Mouse (Mus musculus) testis, adult 2 months (tissue): ENCODE measurements around the gene Cks2. TPM values are rescaled to one million over a fixed set of nuclear protein-coding genes. Genes with fewer than 3 reads are reported as not detected.
"Not testable (repeated sequence)": the region's sequence is repeated elsewhere in the genome, so short reads cannot be mapped to it uniquely, and the experiment has no call there.

ENCODE experiments used
- H3K27ac ChIP-seq: fragments of 200-500 bp; 2 replicates; pipeline ENCODE4 v1.5.1; 2012; ENCODE audit warnings: low read depth, low read length; ENCODE audit not compliant: control insufficient read depth, insufficient read depth
- H3K27me3 ChIP-seq: fragments of 200-500 bp; 2 replicates; pipeline ENCODE4 v1.6.1; 2012; ENCODE audit warnings: mild to moderate bottlenecking, low read length, moderate library complexity; ENCODE audit not compliant: control insufficient read depth, insufficient read depth
- H3K36me3 ChIP-seq: fragments of 200-500 bp; 2 replicates; pipeline ENCODE4 v1.6.1; 2012; ENCODE audit warnings: mild to moderate bottlenecking, low read length; ENCODE audit not compliant: control insufficient read depth, insufficient read depth
- H3K4me1 ChIP-seq: fragments of 200-500 bp; 2 replicates; pipeline ENCODE4 v1.6.1; 2012; ENCODE audit warnings: low read length; ENCODE audit not compliant: control insufficient read depth, insufficient read depth
- H3K4me3 ChIP-seq: fragments of 200-500 bp; 2 replicates; pipeline ENCODE4 v1.5.1; 2012; ENCODE audit warnings: low read depth, mild to moderate bottlenecking, low read length, moderate library complexity, mixed read lengths; ENCODE audit not compliant: control insufficient read depth
- CTCF ChIP-seq: fragments of 200-500 bp; IDR thresholded peaks from 2 replicates; pipeline ENCODE4 v1.5.1; 2012; ENCODE audit warnings: low read depth, mild to moderate bottlenecking, inconsistent platforms, low read length, moderate library complexity; ENCODE audit not compliant: control insufficient read depth, insufficient read depth, insufficient replicate concordance
- POLR2A ChIP-seq: fragments of 200-500 bp; IDR thresholded peaks from 2 replicates; pipeline ENCODE4 v1.6.1; 2012; ENCODE audit warnings: low read depth, mild to moderate bottlenecking, inconsistent platforms, low read length, moderate library complexity; ENCODE audit not compliant: control insufficient read depth
- polyA plus RNA-seq: library from polyadenylated mRNA; depleted of rRNA; stranded (reverse); fragments of >200 nt; gene quantifications from 2 replicates; pipeline ENCODE4 v1.2.3, GENCODE M21; 2012

Gene Cks2
- polyA plus RNA-seq, 1 experiment: 101 TPM

- no peaks in the 10 kb centered on the region for H3K27me3 ChIP-seq
- no peak for TF ChIP-seq POLR2A
- H3K4me1 ChIP-seq: no peaks in the 10 kb centered on the region
- no peak overlapping the region for H3K27ac ChIP-seq
- H3K36me3 ChIP-seq: no peaks in the 10 kb centered on the region
- H3K4me3 ChIP-seq: no peak overlapping the region
These were observed 26.4 kb upstream of the Cks2 start for GRCm38 (mm10) chr13:51618602-51619001.

- no peaks in the 10 kb centered on the region for H3K36me3 ChIP-seq
- H3K4me1 ChIP-seq: no peaks in the 10 kb centered on the region
- no peak for TF ChIP-seq CTCF
- no peak for TF ChIP-seq POLR2A
- H3K4me3 ChIP-seq: no peak overlapping the region
- H3K27ac ChIP-seq: no peak overlapping the region
- H3K27me3 ChIP-seq: no peaks in the 10 kb centered on the region
These were observed 22.4 kb upstream of the Cks2 start for GRCm38 (mm10) chr13:51622626-51623025.

- no peak overlapping the region for H3K27ac ChIP-seq
- H3K4me1 ChIP-seq: no peaks in the 10 kb centered on the region
- TF ChIP-seq CTCF: no peak
- no peak for TF ChIP-seq POLR2A
- H3K27me3 ChIP-seq: no peaks in the 10 kb centered on the region
- no peak overlapping the region for H3K4me3 ChIP-seq
- no peaks in the 10 kb centered on the region for H3K36me3 ChIP-seq
These were observed 21.4 kb upstream of the Cks2 start for GRCm38 (mm10) chr13:51623678-51624077.

- H3K4me3 ChIP-seq: no peak overlapping the region
- no peak for TF ChIP-seq CTCF
- no peak for TF ChIP-seq POLR2A
These were observed 16.7 kb upstream of the Cks2 start for GRCm38 (mm10) chr13:51628273-51628848.

GRCm38 (mm10) chr13:51631354-51631992, 13.6 kb upstream of the Cks2 start:
- H3K4me1 ChIP-seq: peaks cover 4% of the 10 kb centered on the region; the same call in 1 of the 2 replicates
- H3K36me3 ChIP-seq: no peaks in the 10 kb centered on the region
- TF ChIP-seq POLR2A: no peak
- TF ChIP-seq CTCF: no peak
- no peak overlapping the region for H3K4me3 ChIP-seq
- no peak overlapping the region for H3K27ac ChIP-seq
- H3K27me3 ChIP-seq: no peaks in the 10 kb centered on the region

More at GRCm38 (mm10) chr13:51628273-51628848, 16.7 kb upstream of the Cks2 start:
- H3K36me3 ChIP-seq: no peaks in the 10 kb centered on the region
- H3K27ac ChIP-seq: no peak overlapping the region
- H3K27me3 ChIP-seq: no peaks in the 10 kb centered on the region
- H3K4me1 ChIP-seq: peaks cover 4% of the 10 kb centered on the region; the same call in 1 of the 2 replicates

GRCm38 (mm10) chr13:51632560-51633218, 12.3 kb upstream of the Cks2 start:
- Histone ChIP-seq H3K27ac (no peak overlapping the region), H3K36me3 (no peaks in the 10 kb centered on the region), H3K27me3 (no peaks in the 10 kb centered on the region), H3K4me3 (no peak overlapping the region), H3K4me1 (peaks cover 4% of the 10 kb centered on the region; the same call in 1 of the 2 replicates)
- TF ChIP-seq CTCF (no peak), POLR2A (no peak)

GRCm38 (mm10) chr13:51635384-51635783, 9.6 kb upstream of the Cks2 start:
- H3K36me3 ChIP-seq, H3K4me1 ChIP-seq, H3K27me3 ChIP-seq, H3K4me3 ChIP-seq, H3K27ac ChIP-seq: not testable (repeated sequence)

- H3K27me3 ChIP-seq: no peaks in the 10 kb centered on the region
These were observed 6.1 kb upstream of the Cks2 start for GRCm38 (mm10) chr13:51638958-51639357.

More at GRCm38 (mm10) chr13:51638958-51639357, 6.1 kb upstream of the Cks2 start:
- H3K4me1 ChIP-seq: peaks cover 2% of the 10 kb centered on the region; the same call in 1 of the 2 replicates
- no peak overlapping the region for H3K27ac ChIP-seq
- peak overlapping the region; percentile 38 for H3K4me3 ChIP-seq
- H3K36me3 ChIP-seq: no peaks in the 10 kb centered on the region
- TF ChIP-seq CTCF (no peak), POLR2A (no peak)
